Mouse (Mus musculus) urinary bladder, adult 2 months (tissue): ENCODE results near the gene Gm20388. TPM values are rescaled to one million over a fixed set of nuclear protein-coding genes. Genes with fewer than 3 reads are reported as not detected.

ENCODE experiments used
- DNase-seq: peaks from one replicate; pipeline ENCODE4 v3.0.0; 2022; ENCODE audit warnings: low spot score
- polyA plus RNA-seq: library from polyadenylated mRNA; depleted of rRNA; stranded (reverse); fragments of >200 nt; gene quantifications from 2 replicates; pipeline ENCODE4 v1.2.3, GENCODE M21; 2012

Gene Gm20388
- polyA plus RNA-seq, 1 experiment: 50.2 TPM

GRCm38 (mm10) chr8:120504251-120505081, 593.8 kb downstream of the Gm20388 start:
- no peak for DNase-seq

DNA sequence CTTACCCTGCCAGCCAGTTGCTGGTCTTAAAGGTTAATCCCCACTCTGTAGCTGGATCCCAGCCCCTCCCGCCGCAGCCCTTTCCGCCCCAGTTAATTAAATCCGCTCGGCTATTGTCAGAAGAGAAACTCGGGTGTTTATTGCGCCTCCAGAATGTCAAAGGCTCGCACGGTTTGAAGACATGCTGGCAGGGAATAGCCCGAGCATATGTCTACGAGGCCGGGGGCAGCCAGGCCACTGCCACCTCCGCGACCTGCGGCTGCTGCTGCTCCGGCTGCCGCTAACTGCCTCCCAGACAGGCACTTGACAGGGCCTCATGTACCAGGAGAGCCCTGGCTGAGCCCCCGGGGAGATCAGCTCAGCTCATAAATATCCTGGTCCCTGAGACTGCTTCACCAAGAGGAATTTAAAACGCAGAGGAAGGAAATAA, 594.5 kb downstream of the Gm20388 start:
- DNase-seq: no peak

- no peak for DNase-seq
Observed at GRCm38 (mm10) chr8:120505619-120506310, 595.1 kb downstream of the Gm20388 start.

GRCm38 (mm10) chr8:120506562-120506961, 595.9 kb downstream of the Gm20388 start:
- DNase-seq: no peak

GRCm38 (mm10) chr8:120507290-120507689, 596.6 kb downstream of the Gm20388 start:
- DNase-seq: no peak

DNA sequence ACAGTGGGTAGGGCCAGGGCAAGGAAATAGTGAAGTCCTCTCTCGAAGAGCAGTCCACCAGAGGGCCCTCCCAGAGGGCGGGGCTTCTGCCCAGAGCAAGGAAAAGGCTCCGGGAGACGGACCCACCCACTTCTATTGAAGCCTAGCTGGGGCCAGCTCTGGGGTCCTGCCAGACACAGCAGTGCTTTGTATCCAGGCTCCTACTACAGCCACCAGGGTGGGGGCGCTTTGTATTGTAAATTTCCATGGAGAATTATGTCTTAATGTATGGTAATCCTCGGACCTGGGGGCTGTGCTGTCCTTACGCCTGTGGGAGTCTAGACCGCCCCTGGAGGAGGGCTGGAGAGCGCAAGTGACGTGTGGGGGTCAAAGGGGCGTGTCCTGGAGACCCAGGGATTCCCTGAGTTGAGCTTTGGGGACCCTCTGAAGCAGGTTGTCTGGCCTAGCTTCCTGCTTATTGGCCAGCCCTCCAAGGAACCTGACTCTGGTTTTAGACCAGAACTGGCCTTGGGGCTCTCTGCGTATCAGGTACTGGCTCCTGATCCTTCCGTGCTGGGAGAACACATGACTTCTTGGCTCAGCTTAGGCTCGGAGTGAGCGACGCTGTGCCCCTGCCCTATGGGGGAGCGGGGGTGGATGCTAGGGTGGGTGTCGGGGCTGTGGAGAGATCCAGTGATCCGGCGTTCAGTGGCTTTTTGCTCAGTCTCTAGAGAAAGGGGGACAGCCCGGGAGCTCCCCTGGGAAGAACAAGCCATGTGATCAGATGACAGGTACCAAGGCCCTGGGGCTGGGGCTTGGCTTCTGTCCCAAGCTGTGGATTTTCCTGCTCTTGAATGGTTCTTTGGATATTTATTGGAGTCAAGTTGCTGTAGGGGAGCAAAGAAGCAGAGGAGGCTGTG, 598.7 kb downstream of the Gm20388 start:
- DNase-seq: no peak

- no peak for DNase-seq
Observed at GRCm38 (mm10) chr8:120510035-120510416, 599.4 kb downstream of the Gm20388 start.

DNA sequence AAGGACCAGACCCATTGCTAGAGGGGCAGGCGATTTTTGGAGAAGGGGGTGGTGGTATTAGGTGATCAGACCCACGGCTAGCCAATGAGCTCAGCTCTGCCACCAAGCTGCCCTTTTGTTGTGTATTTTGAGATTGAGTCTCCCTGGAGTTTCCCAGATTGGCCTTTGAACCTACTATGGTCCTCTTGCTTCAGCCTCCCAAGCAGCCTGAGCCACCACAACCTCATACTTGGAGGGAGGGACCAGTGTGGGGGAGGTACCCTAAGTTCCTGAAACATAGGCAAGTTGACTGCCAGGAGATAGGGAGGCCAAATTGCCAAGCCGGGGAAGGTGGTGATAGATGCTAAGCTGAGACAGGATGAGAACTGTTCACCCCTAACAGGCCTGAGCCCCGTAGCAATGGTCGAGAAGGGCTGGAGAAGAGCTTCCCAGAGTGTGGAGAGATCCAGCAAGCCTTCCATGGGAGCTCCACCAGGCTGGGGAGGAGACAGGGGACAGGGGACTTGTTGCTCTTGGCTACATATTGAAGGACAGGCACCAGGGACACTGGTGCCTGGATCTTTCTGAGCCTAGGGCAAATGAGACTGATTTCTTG, 600.3 kb downstream of the Gm20388 start:
- DNase-seq: no peak

DNA sequence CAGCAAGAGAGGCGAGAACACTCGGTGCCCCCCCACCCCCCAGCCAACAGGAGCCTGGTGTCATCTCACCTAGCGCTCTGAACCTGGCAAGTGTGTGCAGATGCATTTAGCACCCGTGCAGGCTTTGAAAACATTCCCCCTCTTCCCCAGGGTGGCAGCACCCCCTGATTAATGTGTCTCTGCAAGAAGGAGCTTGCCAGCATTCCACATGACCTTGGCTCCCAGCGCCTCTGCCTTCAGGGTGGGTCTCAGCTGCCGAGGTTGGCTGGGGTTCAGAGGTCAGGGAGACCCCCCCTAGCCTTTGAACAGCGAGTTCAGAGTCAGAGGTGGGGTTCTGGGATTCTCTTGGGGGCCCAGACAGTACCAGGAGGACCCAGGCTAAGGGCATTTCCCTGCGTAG, 601.1 kb downstream of the Gm20388 start:
- no peak for DNase-seq

DNA sequence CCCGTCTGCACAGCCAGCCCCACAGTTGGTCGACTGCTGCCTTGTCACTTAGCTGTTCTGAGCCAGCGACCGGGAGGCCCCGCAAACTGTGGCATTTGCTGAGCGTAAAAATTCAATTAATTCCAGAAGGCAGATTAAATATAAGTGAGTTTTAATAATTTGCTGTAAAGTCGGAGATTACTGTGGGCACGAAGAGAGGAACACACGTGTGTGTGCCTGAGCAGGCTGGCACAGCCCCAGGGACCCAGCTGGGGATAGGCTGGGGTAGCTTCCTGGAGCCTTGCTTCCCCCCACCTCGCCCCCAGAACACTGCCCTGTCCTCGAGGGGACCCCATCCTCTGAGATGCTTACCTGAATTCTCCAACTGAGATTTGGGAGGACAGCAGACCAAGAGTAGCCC, 601.7 kb downstream of the Gm20388 start:
- DNase-seq: no peak

GRCm38 (mm10) chr8:120513145-120513544, 602.5 kb downstream of the Gm20388 start:
- DNase-seq: no peak

DNA sequence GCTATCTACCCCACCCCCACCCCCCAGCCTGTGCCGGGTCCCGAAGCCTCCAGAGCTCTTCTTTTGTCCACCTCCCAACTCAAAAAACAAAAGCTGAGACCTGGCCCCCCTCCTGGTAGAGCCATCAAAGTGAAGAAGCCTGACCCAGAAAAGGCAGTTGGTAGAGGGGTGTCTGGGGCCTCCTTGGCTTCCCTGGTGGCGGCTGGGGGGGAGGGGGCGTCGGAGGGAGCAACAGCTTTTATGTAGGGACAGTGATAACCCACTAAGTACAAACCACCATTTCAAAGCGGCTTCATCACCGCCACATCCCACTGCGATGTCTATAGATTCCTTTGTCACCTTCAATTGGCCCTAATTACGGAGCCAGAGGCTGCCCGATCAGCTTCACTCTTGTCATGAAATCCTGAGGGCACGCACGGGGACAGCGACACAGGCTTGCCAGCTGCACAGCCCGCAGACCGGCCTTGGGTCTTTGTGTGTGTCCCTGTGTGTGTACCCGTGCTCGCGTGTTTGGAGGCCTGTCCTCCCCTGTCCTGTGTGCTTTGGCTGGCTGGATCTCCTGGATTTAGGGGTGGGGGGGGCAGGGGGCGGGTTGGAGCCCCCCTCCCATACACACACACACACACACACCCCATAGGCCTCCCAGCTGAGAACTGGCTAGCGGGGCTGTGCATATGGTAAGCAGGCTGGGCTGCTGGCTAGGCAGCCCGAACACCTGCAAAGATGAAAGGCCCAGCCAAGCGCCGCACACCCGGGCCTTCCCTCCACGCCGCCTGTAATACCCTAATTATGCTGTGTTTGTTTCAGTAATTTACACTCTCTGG, 603.2 kb downstream of the Gm20388 start:
- no peak for DNase-seq

GRCm38 (mm10) chr8:120515214-120515613, 604.6 kb downstream of the Gm20388 start:
- no peak for DNase-seq

- DNase-seq: no peak
Observed at GRCm38 (mm10) chr8:120515650-120516049, 605.0 kb downstream of the Gm20388 start.

- DNase-seq: no peak
Observed at GRCm38 (mm10) chr8:120516182-120516755, 605.6 kb downstream of the Gm20388 start.

- DNase-seq: no peak
Observed at GRCm38 (mm10) chr8:120517666-120518410, 607.2 kb downstream of the Gm20388 start.

DNA sequence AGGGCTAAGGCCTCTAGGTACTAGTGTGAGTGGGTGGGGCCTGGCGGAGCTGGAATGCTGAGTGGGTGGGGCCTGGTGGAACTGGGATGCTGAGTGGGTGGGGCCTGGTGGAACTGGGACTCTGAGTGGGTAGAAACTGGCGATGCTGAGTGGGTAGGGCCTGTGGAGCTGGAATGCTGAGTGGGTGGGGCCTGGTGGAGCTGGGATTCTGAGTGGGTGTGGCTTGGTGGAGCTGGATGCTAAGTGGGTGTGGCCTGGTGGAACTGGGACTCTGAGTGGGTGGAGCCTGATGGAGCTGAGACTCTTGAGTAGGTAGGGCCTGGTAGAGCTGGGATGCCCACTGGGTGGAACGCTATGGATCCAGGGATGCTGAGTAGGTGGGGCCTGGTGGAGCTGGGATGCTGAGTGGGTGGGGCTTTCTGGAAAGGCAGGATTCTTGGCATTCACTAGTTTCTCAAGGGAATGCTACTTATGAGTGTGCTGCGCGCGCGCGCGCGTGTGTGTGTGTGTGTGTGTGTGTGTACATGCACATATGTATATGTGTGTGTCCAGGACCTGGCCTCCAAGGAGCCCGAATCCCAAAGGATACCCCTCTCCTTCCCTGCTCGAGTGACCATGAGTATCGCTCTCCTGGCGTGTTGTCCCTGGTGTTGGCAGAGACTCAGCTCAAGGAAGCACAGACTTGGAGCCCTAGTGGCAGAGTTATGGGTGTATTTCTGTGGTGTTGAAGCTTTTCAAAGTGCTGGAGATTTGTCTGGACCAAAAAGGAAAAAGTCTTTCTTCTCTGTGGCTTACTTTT, 608.3 kb downstream of the Gm20388 start:
- no peak for DNase-seq

- no peak for DNase-seq
Observed at GRCm38 (mm10) chr8:120520287-120520686, 609.6 kb downstream of the Gm20388 start.
